Mouse (Mus musculus): ENCODE measurements at regions not wholly inside any gene's neighbourhood (a gene's known extent, or its start where the extent isn't known, plus 50 kb on each side); places are given as distances from the start of the nearest gene placed in this dataset.

DNA sequence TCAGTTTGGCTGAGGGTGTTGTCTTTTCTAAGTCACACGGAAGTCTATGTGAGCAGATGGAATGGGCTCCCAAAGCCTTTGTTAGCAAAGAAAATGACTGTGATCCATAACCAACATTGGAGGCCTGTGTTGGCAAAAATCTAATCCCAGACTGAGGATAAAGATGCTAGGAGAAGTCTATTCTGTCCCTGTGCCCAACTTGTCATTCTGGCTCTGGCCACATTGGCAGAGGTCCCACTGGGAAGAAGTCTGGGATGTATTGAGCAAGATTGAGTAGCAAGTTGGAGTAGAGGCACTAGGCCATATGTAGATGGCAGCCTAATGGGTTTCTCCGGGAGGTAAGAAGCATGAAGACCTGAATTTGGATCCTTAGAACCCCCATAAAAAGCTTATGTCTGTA lies 54.1 kb downstream of the Nog start:
- peak; percentile 28 for DNase-seq

DNA sequence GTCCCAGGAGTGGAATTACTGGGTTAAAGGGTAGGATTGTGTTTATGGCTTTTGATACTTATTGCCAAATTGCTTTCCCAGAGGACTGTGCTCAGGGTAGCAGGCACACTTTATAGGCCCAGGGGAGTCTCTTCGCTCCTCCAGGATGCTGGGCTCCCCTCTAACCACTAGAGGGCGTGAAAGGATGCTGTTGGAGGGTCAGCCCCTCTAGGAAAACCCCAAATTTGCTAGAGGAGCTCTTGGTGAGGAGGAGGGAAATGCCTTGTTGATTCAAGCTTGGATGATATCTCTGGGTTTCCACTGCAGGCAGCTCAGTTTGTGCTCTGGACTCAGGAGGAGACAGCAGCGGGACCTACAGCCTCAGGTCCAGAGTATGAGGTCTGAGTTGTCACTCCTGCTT lies 58.8 kb downstream of the Nog start:
- DNase-seq = peak; percentile 48

DNA sequence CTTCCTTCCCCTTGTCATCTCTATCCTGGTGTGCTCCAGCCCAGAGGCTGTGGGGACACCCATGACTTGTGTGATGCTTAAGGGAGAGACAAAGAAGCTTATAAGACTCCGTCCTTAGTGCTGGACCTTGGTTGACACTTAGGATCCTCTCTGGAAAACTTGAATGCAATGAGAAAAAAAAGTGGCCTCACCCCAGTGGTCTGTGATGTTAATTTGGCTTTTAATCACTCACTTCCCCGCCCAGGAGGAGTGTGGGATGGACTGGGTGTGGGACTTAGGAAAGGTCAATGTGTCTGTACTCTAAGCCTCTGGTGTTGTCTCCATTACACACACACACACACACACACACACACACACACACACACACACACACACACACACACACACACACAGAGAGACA lies 60.0 kb downstream of the Nog start:
- DNase-seq = no peak

DNA sequence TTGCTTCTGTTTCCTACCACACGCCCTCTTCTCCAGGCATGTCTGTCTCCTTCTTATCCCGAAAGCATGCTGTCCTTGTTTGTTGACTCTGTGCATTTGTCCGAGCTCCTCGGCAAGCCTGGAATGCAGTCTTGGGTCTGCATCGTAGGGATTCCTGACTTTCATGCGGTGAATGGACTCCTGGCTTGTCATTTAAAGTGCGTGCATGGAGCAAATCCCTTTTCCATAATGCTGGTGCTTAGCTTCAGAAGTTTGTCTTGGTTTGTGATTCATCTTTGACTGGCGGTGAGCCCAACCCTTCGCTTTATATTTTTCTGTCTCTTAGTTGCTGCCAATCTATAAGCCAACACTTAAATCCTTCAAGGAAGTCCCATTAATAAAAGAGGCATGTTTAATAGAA lies 62.2 kb downstream of the Nog start:
- no peak for DNase-seq

DNA sequence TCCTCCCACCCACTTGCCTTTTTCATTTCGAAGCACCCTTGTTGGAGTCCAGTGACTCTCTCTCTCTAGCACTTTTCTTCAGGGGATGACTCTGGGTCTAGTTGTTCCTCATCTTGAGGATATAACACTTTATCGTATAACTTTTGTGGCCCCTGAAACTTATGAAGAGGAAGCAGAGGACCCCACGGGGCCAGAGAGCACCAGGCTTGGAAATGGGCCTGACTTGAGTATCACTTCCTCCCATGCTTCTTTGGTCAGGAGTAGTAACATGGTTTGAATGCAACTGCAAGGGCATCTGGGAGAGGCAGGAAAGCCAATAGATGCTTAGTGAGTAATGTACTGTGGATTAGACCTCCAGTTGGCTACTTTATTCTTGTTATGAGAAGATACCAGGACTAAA lies 65.2 kb downstream of the Nog start:
- no peak for DNase-seq

DNA sequence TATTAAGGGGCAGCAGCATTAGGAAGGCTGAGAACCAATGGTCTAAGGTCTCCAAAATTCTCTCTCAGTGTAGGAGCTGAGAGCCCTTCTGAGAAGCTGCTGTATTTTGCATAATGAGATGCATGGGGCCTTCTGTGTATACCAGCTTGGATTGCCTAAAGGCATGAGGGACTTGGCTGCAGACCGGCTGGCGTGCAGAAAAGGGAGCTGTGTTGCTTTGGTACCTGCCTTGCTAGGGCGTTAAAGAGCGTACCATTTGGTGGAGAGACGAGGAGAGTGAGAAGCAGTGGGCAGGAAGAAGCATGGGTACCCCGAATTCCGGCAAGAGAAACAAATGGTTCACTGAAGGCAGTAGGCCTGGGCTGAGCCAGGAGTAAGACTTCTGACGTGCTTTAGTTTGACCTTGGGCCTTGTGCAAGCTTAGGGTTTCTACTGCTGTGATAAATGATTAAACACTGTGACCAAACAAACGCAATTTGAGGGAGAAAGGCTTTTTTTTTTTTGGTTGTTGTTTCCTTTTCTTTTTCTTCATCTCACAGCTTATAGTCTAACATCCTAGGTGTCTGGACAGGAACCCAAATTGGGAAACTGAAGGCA lies 69.2 kb downstream of the Nog start:
- DNase-seq = no peak

DNA sequence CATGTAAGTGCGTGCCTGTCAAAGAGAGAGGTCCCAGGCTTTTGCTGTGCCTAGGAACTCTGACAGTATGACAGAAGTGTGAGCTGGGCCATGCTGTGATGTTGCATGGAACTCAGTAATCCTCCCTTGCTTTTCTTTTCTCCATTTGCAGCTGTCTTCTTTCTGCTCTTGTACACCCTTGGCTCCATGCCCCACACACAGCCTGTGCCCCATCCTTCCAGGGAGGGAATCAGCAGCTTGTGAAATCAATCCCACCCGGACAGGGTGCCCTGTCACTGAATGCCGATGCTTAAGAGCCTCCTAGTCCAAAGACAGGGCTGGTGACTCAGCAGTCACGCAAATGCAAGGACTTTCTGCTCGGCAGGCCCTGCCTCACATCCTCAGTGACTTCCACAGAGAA lies 72.4 kb downstream of the Nog start:
- DNase-seq = no peak

DNA sequence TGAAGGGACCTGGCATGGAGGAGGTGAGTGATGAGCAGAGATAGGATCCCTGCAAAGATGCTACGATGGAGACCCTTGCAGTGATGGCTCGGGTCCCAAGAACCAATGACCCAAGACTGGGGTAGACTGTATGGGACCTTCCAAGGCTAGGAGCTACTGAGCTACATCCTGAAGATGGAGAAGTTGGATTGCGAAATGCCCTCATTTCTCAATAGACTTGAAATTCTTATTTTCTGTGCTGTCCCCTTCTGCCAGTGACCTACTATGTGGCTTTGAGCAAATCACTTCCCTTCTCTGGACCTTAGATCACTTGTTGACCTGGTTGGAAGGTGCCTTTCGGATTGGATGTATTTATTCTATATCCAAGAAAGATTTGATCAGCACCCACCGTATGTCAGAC lies 88.9 kb downstream of the Nog start:
- DNase-seq = no peak

DNA sequence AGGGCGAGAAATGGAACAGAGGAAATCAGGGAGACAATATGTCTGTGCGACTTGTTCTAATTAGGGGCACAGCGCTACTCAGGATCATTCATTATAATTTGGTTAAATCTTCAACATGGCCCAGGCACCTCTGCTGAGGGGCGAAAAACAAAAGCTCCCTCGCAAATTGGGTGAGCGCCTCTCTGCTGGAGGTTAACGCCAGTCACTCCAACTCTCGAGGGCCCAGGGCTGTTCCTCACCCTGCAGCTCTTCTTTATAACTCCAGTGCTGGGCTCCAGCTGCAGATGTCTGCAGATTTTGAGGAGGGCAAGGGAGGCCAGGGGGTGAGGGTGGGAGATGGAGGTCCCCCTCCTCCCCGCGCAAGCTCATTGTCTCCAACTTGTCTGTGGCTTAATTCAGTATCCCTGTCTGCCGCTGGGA lies 92.6 kb downstream of the Nog start:
- DNase-seq = no peak

DNA sequence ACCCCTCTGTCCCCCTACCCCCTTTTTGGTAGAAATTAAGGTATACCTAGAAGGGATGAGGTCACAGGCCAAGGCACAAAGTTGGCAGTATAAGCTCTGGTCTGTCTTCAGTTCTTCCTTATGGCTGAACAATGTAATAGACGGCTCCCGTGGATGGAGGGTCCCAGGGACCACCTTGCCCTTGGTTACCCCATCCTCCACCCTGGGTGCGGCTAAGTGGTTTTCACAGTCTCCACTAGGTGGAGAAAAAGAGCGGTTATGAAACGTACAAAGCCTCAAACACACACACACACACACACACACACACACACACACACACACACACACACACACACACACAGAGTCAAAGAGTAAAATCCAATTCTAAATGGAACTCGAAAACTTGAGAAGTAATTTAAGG lies 93.1 kb downstream of the Nog start:
- peak; percentile 14 for DNase-seq

DNA sequence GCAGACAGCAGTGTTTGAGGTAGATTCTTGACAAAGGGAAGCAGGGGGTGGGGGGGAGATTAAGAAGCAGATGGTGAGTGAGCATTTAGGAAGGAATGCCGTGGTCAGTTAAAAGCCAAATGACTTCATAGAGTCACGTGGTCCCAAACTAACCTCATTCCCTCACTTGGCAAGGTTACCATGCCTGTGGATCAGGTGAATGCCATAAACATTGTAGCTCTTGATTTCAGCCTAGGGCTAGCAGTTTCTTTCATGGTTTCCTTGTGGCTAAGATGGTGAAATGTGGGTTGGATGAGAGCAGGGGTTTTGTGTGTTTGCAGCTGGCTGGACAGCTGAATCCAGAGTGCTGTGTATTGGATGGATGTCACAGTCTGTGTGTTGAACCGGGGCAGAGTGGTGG lies 95.3 kb downstream of the Nog start:
- no peak for DNase-seq

DNA sequence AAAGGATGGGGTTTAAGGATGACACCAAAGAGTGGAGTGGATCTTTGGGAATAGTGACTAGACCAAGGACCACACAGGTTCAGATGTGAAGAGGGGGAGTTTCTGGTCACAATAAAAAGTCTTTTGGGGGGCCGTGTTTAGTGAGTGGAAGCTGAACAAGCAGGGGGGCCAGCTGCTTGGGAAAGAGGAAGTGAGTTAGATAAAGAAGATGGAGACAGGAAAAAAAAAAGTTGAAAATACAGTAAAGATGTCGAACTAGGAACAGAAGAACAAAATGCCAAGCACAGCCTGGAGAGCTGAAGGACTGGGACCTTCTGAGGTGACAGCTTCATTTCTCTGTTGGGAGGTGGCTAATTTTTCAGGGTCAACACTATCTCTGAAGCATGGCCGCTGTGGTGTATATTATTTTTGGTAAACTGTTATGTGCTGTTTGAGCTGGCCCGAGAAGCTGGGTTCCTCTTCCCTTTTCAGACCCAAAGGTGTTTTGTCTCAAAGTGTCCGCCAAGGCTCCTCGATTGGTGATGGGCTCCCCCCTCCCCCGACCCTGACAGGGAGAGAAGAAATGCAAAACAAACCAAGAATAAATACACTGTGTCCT lies 97.1 kb downstream of the Nog start:
- no peak for DNase-seq

DNA sequence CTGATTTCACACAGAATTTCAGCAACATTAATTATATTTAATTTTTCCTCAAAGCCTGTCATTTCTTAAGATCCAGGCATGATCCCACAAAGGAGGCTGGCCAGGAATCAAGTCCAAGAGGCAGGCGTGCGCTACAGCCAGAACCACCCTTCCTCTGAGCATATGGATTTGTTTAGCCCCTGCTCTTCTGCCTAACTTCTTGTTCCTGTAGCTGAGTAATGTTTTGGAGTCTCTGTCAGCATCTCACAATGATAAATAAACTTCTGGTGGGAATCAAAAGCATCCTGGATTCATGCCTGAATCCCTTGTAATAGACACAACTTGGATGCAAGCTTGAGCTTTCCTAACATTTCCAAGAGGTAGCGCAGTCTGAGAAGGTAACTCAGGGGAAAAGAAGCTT lies 101.7 kb downstream of the Nog start:
- DNase-seq = no peak

DNA sequence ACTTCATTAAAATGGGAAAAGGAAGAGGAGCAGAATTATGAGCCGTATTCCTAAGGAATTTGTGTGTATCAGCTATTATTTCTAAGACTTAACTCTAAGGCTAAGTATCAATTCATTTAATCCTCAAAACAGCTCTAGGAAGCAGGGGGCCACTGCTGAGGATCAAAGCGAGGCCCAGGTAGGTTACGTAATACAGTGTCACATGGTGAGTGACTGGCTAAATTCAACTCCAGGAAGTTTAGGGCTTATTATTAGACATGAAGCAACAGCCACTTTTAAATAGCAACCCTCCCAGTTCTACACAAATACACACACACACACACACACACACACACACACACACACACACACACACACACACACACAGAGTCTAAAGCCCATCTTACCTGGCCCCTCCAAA lies 109.3 kb downstream of the Nog start:
- no peak for DNase-seq

DNA sequence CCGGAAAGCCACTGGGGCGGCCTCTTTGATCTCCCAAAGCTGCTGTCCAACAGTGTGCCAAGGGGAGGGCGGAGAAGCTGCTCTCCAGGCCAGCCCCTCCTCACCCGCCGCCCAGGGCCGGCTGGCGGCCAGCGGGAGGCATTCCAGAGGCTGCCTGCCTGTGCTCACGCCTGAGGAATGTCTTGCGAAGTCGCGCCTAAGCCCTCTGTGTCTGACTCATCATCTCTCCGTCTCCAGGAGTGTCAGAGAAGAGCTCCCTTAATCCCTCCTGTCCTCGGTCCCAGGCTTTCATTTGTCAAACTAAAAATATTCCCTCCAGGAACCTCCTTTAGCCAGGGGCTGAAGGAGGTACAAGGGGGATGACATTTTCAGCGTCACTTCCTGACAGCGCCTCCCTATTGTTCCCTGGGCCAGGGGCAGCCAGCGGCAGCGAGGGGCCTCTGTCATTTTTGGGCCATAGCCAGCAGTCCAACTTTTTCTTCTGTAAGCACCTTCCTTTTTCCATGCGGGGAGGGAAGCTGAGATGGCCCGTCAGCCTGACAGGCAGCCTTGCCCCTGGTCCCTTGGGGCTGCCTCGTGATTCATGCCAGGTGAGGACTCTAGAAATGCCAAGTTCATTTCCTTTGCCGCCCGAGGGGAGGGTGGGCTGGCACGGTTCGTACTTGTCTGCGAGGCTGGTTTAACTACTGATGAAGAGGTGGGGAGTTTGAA lies 113.4 kb downstream of the Gm525 start:
- peak; percentile 90 for DNase-seq

DNA sequence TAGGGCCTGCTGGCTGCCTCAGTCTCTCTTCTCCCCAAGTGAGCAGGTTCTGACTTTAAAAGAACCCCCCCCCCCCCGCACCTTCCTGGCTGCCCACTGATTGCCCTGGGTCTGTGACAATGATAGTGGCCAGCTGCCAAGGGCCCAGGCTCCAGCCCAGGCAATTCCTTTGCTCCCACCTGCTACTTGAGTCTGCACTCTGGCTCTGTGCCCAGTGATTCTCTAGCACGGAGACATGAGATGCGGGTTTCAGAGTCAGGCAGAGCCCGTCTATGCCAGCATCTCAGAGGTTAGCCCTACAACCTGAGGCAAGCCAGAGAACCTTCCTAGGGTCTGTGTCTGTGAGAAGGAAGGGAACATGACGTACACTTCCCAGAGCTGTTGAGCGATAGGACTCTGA lies 112.2 kb downstream of the Gm525 start:
- DNase-seq = peak; percentile 14

DNA sequence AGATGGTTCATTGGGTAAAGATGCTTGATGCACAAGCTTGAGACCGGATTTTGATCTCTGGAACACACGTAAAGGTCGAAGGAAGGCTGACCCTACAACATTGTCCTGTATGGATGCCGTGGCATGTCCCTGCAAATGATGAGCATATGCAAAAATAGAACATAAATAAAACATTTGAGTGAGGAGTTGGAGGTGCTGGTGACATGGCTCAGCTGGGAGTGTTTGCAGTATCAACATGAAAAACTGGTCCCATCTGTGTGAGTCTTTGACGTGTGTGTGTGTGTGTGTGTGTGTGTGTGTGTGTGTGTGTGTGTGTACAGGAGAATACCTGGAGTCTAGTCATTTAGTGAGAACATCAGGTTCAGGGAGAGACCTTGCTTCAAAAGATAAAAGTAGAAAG lies 107.8 kb downstream of the Gm525 start:
- no peak for DNase-seq

DNA sequence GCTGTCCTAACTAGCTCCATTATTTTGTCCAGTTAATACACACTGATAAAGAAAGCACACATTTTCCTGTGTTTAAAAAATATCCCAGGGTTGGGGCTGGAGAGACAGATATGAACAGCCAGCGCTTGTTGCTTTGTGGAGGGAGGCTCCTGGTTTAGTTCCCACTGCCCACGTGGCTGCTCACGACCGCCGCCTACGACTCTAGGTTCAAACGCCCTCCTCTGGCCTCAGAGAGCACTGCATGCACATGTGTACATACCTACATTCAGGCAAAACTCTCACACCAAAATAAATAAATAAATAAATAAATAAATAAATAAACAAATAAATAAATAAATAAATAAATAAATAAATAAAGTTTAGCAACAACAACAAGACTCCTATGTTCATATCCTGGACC lies 104.8 kb downstream of the Gm525 start:
- no peak for DNase-seq

DNA sequence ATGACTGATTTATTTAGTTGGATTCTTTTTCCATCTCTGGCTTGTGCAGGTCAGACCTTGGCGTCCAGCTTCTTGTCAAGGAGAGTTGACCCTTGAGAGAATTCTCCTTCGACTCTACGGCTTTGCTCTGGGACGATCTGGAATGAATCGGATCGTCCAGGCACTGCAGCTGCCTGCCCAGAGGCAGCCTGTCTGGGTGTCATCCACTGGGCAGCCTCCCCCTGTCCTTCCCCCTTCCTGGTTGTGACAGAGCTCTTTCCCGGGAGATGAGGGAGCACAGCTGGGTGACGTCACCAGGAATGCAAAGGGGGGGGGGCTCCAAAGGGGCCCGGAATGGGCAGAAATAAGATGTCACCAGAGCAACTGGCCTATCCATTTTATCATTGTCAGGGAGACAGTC lies 101.9 kb downstream of the Gm525 start:
- DNase-seq = peak; percentile 54

DNA sequence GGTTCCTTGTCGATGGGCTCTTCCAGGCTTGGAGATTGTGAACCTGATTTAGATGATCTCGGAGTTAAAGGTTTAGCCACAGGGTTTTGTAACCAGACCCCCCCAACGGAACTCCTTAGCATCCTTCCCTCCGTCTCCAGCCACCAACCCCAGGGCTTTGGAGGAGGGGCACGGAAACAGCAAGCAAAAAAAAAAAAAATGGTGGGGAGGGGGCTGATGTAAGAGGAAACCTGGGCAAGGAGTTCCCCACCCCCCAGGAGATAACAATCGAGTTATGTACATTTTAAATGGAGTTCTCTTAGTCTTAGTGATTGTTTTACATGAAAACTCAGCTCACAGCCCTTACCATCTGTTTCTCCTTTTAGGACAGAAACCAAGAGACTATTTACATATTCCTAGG lies 101.3 kb downstream of the Gm525 start:
- DNase-seq = no peak

DNA sequence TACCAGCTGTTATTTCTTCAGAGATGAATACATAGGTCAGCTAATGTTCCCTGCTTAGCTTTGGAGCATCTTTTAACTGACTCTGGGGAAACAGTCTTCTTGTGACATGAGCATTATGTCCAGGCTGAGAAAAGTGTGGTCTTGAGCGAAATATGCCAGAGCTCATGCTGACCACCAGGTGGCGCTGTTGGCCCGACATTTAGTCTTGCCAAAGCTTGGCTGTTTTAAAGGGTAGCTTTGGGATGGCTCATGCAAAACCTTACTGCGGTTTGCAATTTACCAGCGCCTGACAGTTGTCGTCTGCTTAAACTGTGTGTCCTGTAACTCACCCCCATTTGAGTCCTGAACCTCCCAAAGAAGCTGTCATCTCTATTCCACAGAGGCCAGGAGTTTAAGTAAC lies 91.6 kb downstream of the Gm525 start:
- peak; percentile 91 for DNase-seq

DNA sequence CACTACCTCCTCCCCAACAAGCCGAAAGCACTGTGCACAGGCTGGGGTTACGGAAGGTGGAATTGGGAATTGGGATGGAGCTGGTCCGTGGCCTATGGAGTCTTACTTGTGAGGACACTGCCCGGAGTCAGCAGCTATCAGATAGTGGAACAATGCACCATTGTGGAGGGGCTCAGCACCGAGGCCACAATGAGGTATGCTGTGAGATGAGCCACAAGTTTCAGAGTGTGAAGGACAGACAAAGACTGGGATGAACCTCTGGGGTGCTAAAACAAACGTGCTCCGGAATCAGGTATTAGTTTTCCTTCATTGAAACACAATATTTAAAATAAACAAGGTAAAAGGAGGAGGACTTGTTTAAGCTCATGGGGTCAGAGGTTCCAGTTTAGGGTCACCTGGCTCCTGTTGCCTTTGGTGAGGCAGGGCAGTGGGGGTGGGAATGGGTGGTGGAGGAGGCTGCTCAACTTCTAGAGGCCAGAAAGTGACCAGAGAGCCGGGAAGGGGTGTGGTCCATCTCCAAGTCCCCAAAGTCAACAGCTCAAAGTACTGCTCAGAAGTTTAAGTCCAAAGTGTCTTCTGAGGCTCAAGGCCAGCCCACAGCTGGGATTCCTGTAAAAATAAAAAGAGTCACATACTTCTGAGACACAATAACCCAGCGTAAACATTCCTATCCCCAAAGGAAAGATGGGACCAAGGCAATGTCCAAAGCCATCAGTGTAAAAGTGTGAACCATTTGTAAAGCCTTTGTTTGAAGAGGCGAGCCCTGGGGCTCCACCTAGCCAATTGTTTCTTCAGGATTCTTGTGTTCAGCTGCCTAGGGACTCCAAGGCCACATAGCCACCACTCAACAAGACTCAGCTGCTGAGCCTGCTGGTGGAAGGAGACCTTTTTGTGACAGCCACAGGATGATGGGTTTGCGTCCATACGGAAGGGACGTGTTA lies 80.1 kb downstream of the Gm525 start:
- DNase-seq = no peak

DNA sequence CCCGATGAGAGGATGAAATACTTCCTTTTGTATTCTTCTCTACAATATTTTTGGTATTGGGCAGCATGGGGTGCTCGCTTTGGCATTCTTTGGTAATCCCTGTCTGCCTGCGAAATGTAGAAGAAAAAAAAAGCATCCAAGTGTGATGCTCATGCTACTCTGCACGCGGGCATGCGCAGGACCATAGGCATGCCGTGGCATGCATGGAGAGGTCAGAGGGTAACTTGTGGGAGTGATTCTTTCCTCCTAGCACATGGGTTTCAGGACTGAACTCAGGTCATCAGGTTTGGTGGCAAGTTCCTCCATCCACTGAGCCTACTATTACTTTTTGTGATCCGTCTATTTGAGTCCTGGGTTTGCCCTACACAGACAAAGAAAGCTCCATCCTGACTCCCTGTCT lies 74.3 kb downstream of the Gm525 start:
- no peak for DNase-seq
